19 mouse cellular contexts compared by ENCODE assay signal in the genomic region with DNA sequence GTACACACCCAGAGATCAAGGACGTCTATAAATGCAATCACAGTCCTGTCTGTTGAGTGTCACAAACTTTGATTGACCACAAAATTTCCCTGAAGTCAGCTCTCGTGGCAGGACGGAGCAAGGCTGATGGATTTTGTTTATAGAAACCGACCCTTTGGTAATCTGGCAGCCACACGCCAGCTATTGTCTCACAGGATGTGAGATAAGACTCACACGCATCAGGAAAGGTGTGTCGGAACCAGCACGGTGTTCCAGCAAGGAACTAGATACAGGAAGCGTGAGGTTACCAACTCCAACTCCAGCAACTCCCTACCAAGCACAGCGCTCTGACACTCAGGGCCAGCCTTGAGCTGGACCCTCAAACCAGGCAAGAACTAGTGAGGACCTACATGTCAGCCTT.
DNase-seq lines count a peak whose midpoint lies in the region; ATAC-seq lines count a peak whose summit lies in the region.
"Had no signal": no experiment of that assay in that cellular context is flagged by ENCODE, and none has a peak within 500 bp of the region (broad histone marks: within the 10 kb centered on the region; RNA-seq: fewer than 3 reads in every experiment).

No protein-coding gene starts in this region.

- no peak overlapping the region for H3K27ac ChIP-seq in heart, embryonic 16.5 days (ENCODE audit: low read length)
- no peak overlapping the region; the same call in 1 of the 2 replicates for H3K27ac ChIP-seq in lung, embryonic 15.5 days
- no peak overlapping the region for H3K27ac ChIP-seq in forebrain, embryonic 14.5 days (ENCODE audit: low read depth, low read length)
- H3K27ac ChIP-seq in forebrain, embryonic 13.5 days: no peak overlapping the region
- H3K27ac ChIP-seq: embryonic facial prominence, embryonic 15.5 days; heart, embryonic 13.5 days; hindbrain, embryonic 12.5 days; limb, embryonic 15.5 days; midbrain, embryonic 10.5 days; neural tube, embryonic 12.5 days; stomach, postnatal 0 days had no signal

- WGBS in heart, embryonic 16.5 days: 50% methylated on average over 10 of the region's 10 CpGs
- 43% methylated on average over 10 of the region's 10 CpGs for WGBS in lung, embryonic 15.5 days
- 92% methylated on average over 10 of the region's 10 CpGs for WGBS in forebrain, embryonic 14.5 days
- 92% methylated on average over 10 of the region's 10 CpGs for WGBS in forebrain, embryonic 13.5 days

- no peaks in the 10 kb centered on the region for H3K27me3 ChIP-seq in heart, embryonic 16.5 days (ENCODE audit: control insufficient read depth, insufficient read depth, low read length)
- peaks cover 21% of the 10 kb centered on the region for H3K27me3 ChIP-seq in lung, embryonic 15.5 days
- no peaks in the 10 kb centered on the region for H3K27me3 ChIP-seq in forebrain, embryonic 14.5 days (replicated peaks; ENCODE audit: control insufficient read depth, insufficient read depth, low read length)
- no peaks in the 10 kb centered on the region for H3K27me3 ChIP-seq in forebrain, embryonic 13.5 days
- H3K27me3 ChIP-seq: embryonic facial prominence, embryonic 15.5 days; limb, embryonic 15.5 days; neural tube, embryonic 12.5 days had no signal

- peak; percentile 16 for DNase-seq in kidney, postnatal 14 days
- no peak for DNase-seq in kidney, adult 8-10 months
- no peak for DNase-seq in forebrain, embryonic 14.5 days (ENCODE audit: low spot score)
- no peak for DNase-seq in spleen, adult 18-20 months
- DNase-seq: cerebellum, postnatal 10 days; embryo, embryonic 11 days; right cerebral cortex, postnatal 25 days; thymus, postnatal 14 days had no signal

- no peaks in the 10 kb centered on the region for H3K9me3 ChIP-seq in heart, embryonic 16.5 days (replicated peaks; ENCODE audit: control insufficient read depth, low read length)
- H3K9me3 ChIP-seq in lung, embryonic 15.5 days: no peaks in the 10 kb centered on the region
- no peaks in the 10 kb centered on the region for H3K9me3 ChIP-seq in forebrain, embryonic 14.5 days (replicated peaks; ENCODE audit: control insufficient read depth, low read length)
- no peaks in the 10 kb centered on the region for H3K9me3 ChIP-seq in forebrain, embryonic 13.5 days (replicated peaks)
- H3K9me3 ChIP-seq: embryonic facial prominence, embryonic 15.5 days; heart, embryonic 13.5 days; hindbrain, embryonic 12.5 days; limb, embryonic 15.5 days; midbrain, embryonic 10.5 days; neural tube, embryonic 12.5 days had no signal

- H3K9ac ChIP-seq in heart, embryonic 16.5 days (ENCODE audit: low read length): no peak overlapping the region
- no peak overlapping the region for H3K9ac ChIP-seq in lung, embryonic 15.5 days
- H3K9ac ChIP-seq in forebrain, embryonic 14.5 days (ENCODE audit: low read length): no peak overlapping the region
- no peak overlapping the region for H3K9ac ChIP-seq in forebrain, embryonic 13.5 days
- H3K9ac ChIP-seq: embryonic facial prominence, embryonic 15.5 days; heart, embryonic 13.5 days; hindbrain, embryonic 12.5 days; limb, embryonic 15.5 days; neural tube, embryonic 12.5 days had no signal

- no peak overlapping the region for H3K4me3 ChIP-seq in heart, embryonic 16.5 days (ENCODE audit: low read length)
- H3K4me3 ChIP-seq in lung, embryonic 15.5 days: no peak overlapping the region
- H3K4me3 ChIP-seq in forebrain, embryonic 14.5 days (ENCODE audit: low read depth, low read length): no peak overlapping the region
- no peak overlapping the region for H3K4me3 ChIP-seq in forebrain, embryonic 13.5 days
- H3K4me3 ChIP-seq: embryonic facial prominence, embryonic 15.5 days; heart, embryonic 13.5 days; hindbrain, embryonic 12.5 days; limb, embryonic 15.5 days; midbrain, embryonic 10.5 days; neural tube, embryonic 12.5 days had no signal

- H3K36me3 ChIP-seq in heart, embryonic 16.5 days (ENCODE audit: control insufficient read depth, insufficient read depth): no peaks in the 10 kb centered on the region
- no peaks in the 10 kb centered on the region for H3K36me3 ChIP-seq in lung, embryonic 15.5 days
- H3K36me3 ChIP-seq in forebrain, embryonic 14.5 days (ENCODE audit: control insufficient read depth, insufficient read depth, low read length): no peaks in the 10 kb centered on the region
- no peaks in the 10 kb centered on the region for H3K36me3 ChIP-seq in forebrain, embryonic 13.5 days (ENCODE audit: poor library complexity, severe bottlenecking)
- H3K36me3 ChIP-seq: embryonic facial prominence, embryonic 15.5 days; heart, embryonic 13.5 days; hindbrain, embryonic 12.5 days; limb, embryonic 15.5 days; midbrain, embryonic 10.5 days; neural tube, embryonic 12.5 days had no signal

- H3K4me2 ChIP-seq in heart, embryonic 16.5 days (ENCODE audit: low read depth, low read length): no peak overlapping the region
- H3K4me2 ChIP-seq in lung, embryonic 15.5 days: no peak overlapping the region
- H3K4me2 ChIP-seq in forebrain, embryonic 14.5 days (ENCODE audit: low read length): no peak overlapping the region
- no peak overlapping the region for H3K4me2 ChIP-seq in forebrain, embryonic 13.5 days
- H3K4me2 ChIP-seq: embryonic facial prominence, embryonic 15.5 days; heart, embryonic 13.5 days; hindbrain, embryonic 12.5 days; limb, embryonic 15.5 days; neural tube, embryonic 12.5 days had no signal

- ATAC-seq in heart, embryonic 16.5 days (replicated peaks; ENCODE audit: extremely low read depth, insufficient read depth, low FRiP score): peak; percentile 49; the same call in 1 of the 2 replicates
- peak; percentile 37; the same call in 1 of the 2 replicates for ATAC-seq in lung, embryonic 15.5 days (ENCODE audit: borderline replicate concordance, extremely low read depth, low FRiP score, low TSS enrichment)
- no peak for ATAC-seq in forebrain, embryonic 14.5 days
- ATAC-seq in forebrain, embryonic 13.5 days: no peak
- ATAC-seq: inflammation-experienced regulatory T-cells, adult 6 months had no signal

- H3K4me1 ChIP-seq in heart, embryonic 16.5 days (ENCODE audit: control insufficient read depth, insufficient read depth, low read length): no peaks in the 10 kb centered on the region
- H3K4me1 ChIP-seq in lung, embryonic 15.5 days: peaks cover 27% of the 10 kb centered on the region
- peaks cover 5% of the 10 kb centered on the region; the same call in 1 of the 2 replicates for H3K4me1 ChIP-seq in forebrain, embryonic 14.5 days (ENCODE audit: control insufficient read depth, insufficient read depth, low read length)
- H3K4me1 ChIP-seq in forebrain, embryonic 13.5 days: peaks cover 16% of the 10 kb centered on the region; the same call in 1 of the 2 replicates
- H3K4me1 ChIP-seq: heart, embryonic 13.5 days; neural tube, embryonic 12.5 days had no signal

Comparison
In these comparisons a context has a peak if more than half of its experiments do, and no peak if none do; other contexts are left out.
1. ATAC-seq: peak in heart, embryonic 16.5 days (single experiment) and lung, embryonic 15.5 days (single experiment); none in forebrain, embryonic 14.5 days (single experiment) and forebrain, embryonic 13.5 days (single experiment).